Mouse (Mus musculus): Measurements from ENCODE around the gene Prr7. TPM values are rescaled to one million over a fixed set of nuclear protein-coding genes. Genes with fewer than 3 reads are reported as not detected.
A peak's percentile ranks its signal among the peaks of the same experiment; 100 is the strongest.

Gene Prr7
- polyA plus RNA-seq, 1 experiment from 2014 or later = 6.3 TPM

DNA sequence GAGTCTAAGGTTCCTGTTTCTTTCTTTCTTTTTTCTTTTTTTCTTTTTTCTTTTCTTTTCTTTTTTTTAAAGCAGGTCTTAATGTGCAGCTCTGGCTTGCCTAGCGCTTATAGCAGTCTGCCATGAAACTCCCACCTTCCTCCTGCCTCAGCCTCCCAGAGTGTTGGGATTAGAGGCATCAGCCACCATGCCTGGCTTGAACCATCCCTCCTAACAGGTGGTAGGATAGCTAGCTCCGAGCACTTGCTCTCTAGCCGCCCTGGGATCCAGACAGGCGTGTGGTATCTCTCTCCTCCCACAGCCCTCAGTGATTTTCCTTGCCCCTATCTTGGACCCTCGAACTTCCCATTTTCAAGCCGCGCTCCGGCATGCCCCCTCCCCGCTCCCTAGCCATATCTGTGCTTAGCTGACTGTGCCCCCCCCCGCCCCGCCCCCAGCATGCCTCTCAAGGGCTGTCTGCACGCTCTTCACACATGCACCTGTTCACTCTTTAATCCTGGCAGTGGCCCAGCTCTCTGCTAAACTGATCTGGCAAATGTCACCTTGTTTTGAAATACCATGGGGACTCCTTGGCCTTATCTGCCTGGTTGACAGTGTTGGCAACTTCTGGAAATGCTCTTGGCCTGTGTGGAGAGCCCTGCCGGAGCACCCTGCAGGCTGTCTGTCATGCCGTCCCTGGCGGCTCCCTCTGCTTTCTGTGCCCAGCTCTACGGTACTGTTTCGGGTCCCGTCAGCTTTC is 31.0 kb downstream of the Prr7 start:
- peak; percentile 33; the same call in 1 of the 2 replicates for ATAC-seq (ENCODE audit: low FRiP score)

GRCm38 (mm10) chr13:55495702-55496101 is 31.6 kb downstream of the Prr7 start:
- Histone ChIP-seq H3K9ac (0 out of 2 replicates have a peak overlapping the region, but pooled peaks have one; percentile 32), H3K9me3 (ENCODE audit: control insufficient read depth, low read length) (no peaks in the 10 kb centered on the region), H3K4me2 (replicated peaks) (peak overlapping the region; percentile 7; the same call in 1 of the 2 replicates), H3K4me3 (replicated peaks; ENCODE audit: low read length) (no peak overlapping the region), H3K27me3 (ENCODE audit: control insufficient read depth, insufficient read depth, low read length) (no peaks in the 10 kb centered on the region), H3K4me1 (replicated peaks; ENCODE audit: control insufficient read depth, insufficient read depth, low read length) (peaks cover 16% of the 10 kb centered on the region), H3K36me3 (replicated peaks; ENCODE audit: control insufficient read depth, insufficient read depth) (peaks cover 14% of the 10 kb centered on the region), H3K27ac (no peak overlapping the region)
- no peak for ATAC-seq (ENCODE audit: low FRiP score)
- no peak for DNase-seq (ENCODE audit: low spot score)
- WGBS = 15% methylated on average over 4 of the region's 4 CpGs

More for the DNA sequence above, 31.0 kb downstream of the Prr7 start:
- peaks cover 16% of the 10 kb centered on the region for H3K4me1 ChIP-seq (replicated peaks; ENCODE audit: control insufficient read depth, insufficient read depth, low read length)
- H3K4me3 ChIP-seq (replicated peaks; ENCODE audit: low read length) = no peak overlapping the region
- WGBS = 17% methylated on average over 18 of the region's 18 CpGs
- H3K27me3 ChIP-seq (ENCODE audit: control insufficient read depth, insufficient read depth, low read length) = no peaks in the 10 kb centered on the region
- peak overlapping the region; percentile 7 for H3K4me2 ChIP-seq (replicated peaks)
- no peak for DNase-seq (ENCODE audit: low spot score)
- 0 out of 2 replicates have a peak overlapping the region, but pooled peaks have one; percentile 14 for H3K27ac ChIP-seq
- peaks cover 10% of the 10 kb centered on the region for H3K36me3 ChIP-seq (replicated peaks; ENCODE audit: control insufficient read depth, insufficient read depth)
- no peak overlapping the region for H3K9ac ChIP-seq
- H3K9me3 ChIP-seq (ENCODE audit: control insufficient read depth, low read length) = no peaks in the 10 kb centered on the region

GRCm38 (mm10) chr13:55496661-55497060 is 32.6 kb downstream of the Prr7 start:
- no peak overlapping the region for H3K4me2 ChIP-seq (replicated peaks)

GRCm38 (mm10) chr13:55498906-55499305 is 34.8 kb downstream of the Prr7 start:
- 51% methylated on average over 11 of the region's 11 CpGs for WGBS
- Histone ChIP-seq H3K4me2 (replicated peaks) (no peak overlapping the region), H3K27ac (no peak overlapping the region), H3K4me1 (replicated peaks; ENCODE audit: control insufficient read depth, insufficient read depth, low read length) (peaks cover 16% of the 10 kb centered on the region), H3K36me3 (replicated peaks; ENCODE audit: control insufficient read depth, insufficient read depth) (peaks cover 39% of the 10 kb centered on the region), H3K27me3 (ENCODE audit: control insufficient read depth, insufficient read depth, low read length) (no peaks in the 10 kb centered on the region), H3K4me3 (replicated peaks; ENCODE audit: low read length) (no peak overlapping the region), H3K9ac (no peak overlapping the region), H3K9me3 (ENCODE audit: control insufficient read depth, low read length) (no peaks in the 10 kb centered on the region)
- no peak for ATAC-seq (ENCODE audit: low FRiP score)
- DNase-seq (ENCODE audit: low spot score) = no peak

More at GRCm38 (mm10) chr13:55496661-55497060, 32.6 kb downstream of the Prr7 start:
- Histone ChIP-seq H3K4me3 (replicated peaks; ENCODE audit: low read length) (no peak overlapping the region), H3K9me3 (ENCODE audit: control insufficient read depth, low read length) (no peaks in the 10 kb centered on the region), H3K9ac (no peak overlapping the region), H3K27me3 (ENCODE audit: control insufficient read depth, insufficient read depth, low read length) (no peaks in the 10 kb centered on the region), H3K27ac (no peak overlapping the region), H3K36me3 (replicated peaks; ENCODE audit: control insufficient read depth, insufficient read depth) (peaks cover 20% of the 10 kb centered on the region), H3K4me1 (replicated peaks; ENCODE audit: control insufficient read depth, insufficient read depth, low read length) (peaks cover 16% of the 10 kb centered on the region)
- DNase-seq (ENCODE audit: low spot score) (no peak), ATAC-seq (ENCODE audit: low FRiP score) (no peak)
- WGBS = 84% methylated on average over 6 of the region's 6 CpGs

DNA sequence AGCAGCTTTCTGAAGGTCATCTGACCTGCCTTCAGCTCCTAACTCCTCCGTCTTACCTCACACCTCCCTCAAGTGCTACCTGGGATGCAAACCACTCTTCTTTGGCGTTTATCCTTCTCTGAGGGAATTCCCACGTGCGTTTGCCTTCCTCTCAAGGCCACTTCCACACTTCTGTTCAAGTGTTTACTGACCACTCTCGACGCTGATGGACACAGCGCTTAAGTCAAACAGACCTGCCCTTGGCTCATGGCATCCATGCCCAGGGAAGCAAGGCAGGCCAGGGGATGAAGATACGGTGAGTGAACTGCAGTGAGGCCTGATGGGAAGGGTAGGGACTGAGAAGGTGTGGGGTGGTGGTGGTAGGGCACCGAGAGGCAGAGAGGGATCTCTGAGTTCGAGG is 36.5 kb downstream of the Prr7 start:
- no peak for DNase-seq (ENCODE audit: low spot score)
- Histone ChIP-seq H3K4me3 (replicated peaks; ENCODE audit: low read length) (no peak overlapping the region), H3K27ac (no peak overlapping the region), H3K27me3 (ENCODE audit: control insufficient read depth, insufficient read depth, low read length) (no peaks in the 10 kb centered on the region), H3K9me3 (ENCODE audit: control insufficient read depth, low read length) (no peaks in the 10 kb centered on the region), H3K9ac (no peak overlapping the region), H3K4me2 (replicated peaks) (no peak overlapping the region), H3K4me1 (replicated peaks; ENCODE audit: control insufficient read depth, insufficient read depth, low read length) (peaks cover 10% of the 10 kb centered on the region), H3K36me3 (replicated peaks; ENCODE audit: control insufficient read depth, insufficient read depth) (peaks cover 55% of the 10 kb centered on the region)
- no peak for ATAC-seq (ENCODE audit: low FRiP score)
- WGBS = 80% methylated on average over 10 of the region's 10 CpGs

DNA sequence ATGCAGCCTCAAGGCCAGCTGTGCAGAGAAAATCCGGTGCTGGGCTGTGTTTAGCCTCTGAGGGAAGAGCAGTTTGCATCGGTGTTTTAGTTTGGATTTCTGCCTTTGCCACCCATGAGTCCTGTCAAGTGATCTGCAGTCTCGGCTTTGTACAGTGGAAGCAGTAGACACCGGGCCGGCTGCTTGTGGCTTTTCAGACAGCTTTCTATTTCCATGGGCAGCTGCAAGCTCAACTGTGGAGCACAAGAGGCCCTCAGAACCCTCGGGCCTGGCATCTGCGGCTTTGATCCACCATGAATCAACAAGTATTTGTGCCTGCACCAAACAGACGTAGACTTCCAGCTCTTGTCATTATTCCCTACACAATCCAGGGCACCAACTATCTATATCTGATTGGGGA is 38.3 kb downstream of the Prr7 start:
- DNase-seq (ENCODE audit: low spot score) = no peak
- Histone ChIP-seq H3K27ac (no peak overlapping the region), H3K4me3 (replicated peaks; ENCODE audit: low read length) (no peak overlapping the region), H3K9me3 (ENCODE audit: control insufficient read depth, low read length) (no peaks in the 10 kb centered on the region), H3K4me2 (replicated peaks) (no peak overlapping the region), H3K27me3 (ENCODE audit: control insufficient read depth, insufficient read depth, low read length) (no peaks in the 10 kb centered on the region), H3K36me3 (replicated peaks; ENCODE audit: control insufficient read depth, insufficient read depth) (peaks cover 74% of the 10 kb centered on the region), H3K4me1 (replicated peaks; ENCODE audit: control insufficient read depth, insufficient read depth, low read length) (no peaks in the 10 kb centered on the region), H3K9ac (no peak overlapping the region)
- no peak for ATAC-seq (ENCODE audit: low FRiP score)
- 88% methylated on average over 8 of the region's 8 CpGs for WGBS

- DNase-seq (ENCODE audit: low spot score) = no peak
- ATAC-seq (ENCODE audit: low FRiP score) = no peak
- no peak overlapping the region for H3K9ac ChIP-seq
- 85% methylated on average over 5 of the region's 5 CpGs for WGBS
- no peak overlapping the region for H3K4me2 ChIP-seq (replicated peaks)
- H3K27me3 ChIP-seq (ENCODE audit: control insufficient read depth, insufficient read depth, low read length) = no peaks in the 10 kb centered on the region
- H3K36me3 ChIP-seq (replicated peaks; ENCODE audit: control insufficient read depth, insufficient read depth) = peaks cover 84% of the 10 kb centered on the region
- H3K27ac ChIP-seq = no peak overlapping the region
- no peak overlapping the region for H3K4me3 ChIP-seq (replicated peaks; ENCODE audit: low read length)
- no peaks in the 10 kb centered on the region for H3K4me1 ChIP-seq (replicated peaks; ENCODE audit: control insufficient read depth, insufficient read depth, low read length)
- no peaks in the 10 kb centered on the region for H3K9me3 ChIP-seq (ENCODE audit: control insufficient read depth, low read length)
Measured at GRCm38 (mm10) chr13:55504390-55504789, 40.3 kb downstream of the Prr7 start.

DNA sequence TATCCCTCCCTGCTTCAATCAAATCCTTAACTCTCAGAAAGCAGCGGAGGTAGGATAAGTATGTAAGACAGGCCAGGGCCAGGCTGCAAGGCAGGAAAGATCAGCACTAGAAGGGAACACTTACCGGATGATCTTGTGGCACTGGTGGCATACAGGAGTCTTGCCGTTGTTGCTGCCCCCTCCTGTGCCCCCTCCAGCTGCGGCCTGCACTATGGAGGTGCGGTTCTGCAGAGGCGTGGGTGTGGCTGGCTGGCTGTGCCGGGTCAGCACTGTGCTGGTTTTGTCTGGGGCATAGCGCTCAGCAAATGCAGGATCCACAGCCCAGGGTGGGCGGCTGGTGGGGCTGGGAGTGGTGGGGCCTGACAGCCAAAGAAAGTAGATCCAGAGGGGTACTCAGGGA is 41.7 kb downstream of the Prr7 start:
- Histone ChIP-seq H3K4me3 (replicated peaks; ENCODE audit: low read length) (no peak overlapping the region), H3K4me2 (replicated peaks) (no peak overlapping the region), H3K9ac (no peak overlapping the region), H3K4me1 (replicated peaks; ENCODE audit: control insufficient read depth, insufficient read depth, low read length) (peaks cover 6% of the 10 kb centered on the region), H3K27me3 (ENCODE audit: control insufficient read depth, insufficient read depth, low read length) (no peaks in the 10 kb centered on the region), H3K36me3 (replicated peaks; ENCODE audit: control insufficient read depth, insufficient read depth) (peaks cover 84% of the 10 kb centered on the region), H3K27ac (no peak overlapping the region), H3K9me3 (ENCODE audit: control insufficient read depth, low read length) (no peaks in the 10 kb centered on the region)
- no peak for ATAC-seq (ENCODE audit: low FRiP score)
- 95% methylated on average over 9 of the region's 9 CpGs for WGBS
- no peak for DNase-seq (ENCODE audit: low spot score)

- no peak overlapping the region for H3K27ac ChIP-seq
- H3K36me3 ChIP-seq (replicated peaks; ENCODE audit: control insufficient read depth, insufficient read depth) = peaks cover 80% of the 10 kb centered on the region
- ATAC-seq (ENCODE audit: low FRiP score) (no peak), DNase-seq (ENCODE audit: low spot score) (no peak)
- no peak overlapping the region for H3K4me3 ChIP-seq (replicated peaks; ENCODE audit: low read length)
- H3K4me1 ChIP-seq (replicated peaks; ENCODE audit: control insufficient read depth, insufficient read depth, low read length) = peaks cover 15% of the 10 kb centered on the region
- H3K4me2 ChIP-seq (replicated peaks) = no peak overlapping the region
- no peaks in the 10 kb centered on the region for H3K9me3 ChIP-seq (ENCODE audit: control insufficient read depth, low read length)
- no peak overlapping the region for H3K9ac ChIP-seq
- no peaks in the 10 kb centered on the region for H3K27me3 ChIP-seq (ENCODE audit: control insufficient read depth, insufficient read depth, low read length)
- WGBS = 91% methylated on average over 10 of the region's 10 CpGs
Measured at GRCm38 (mm10) chr13:55506697-55507096, 42.6 kb downstream of the Prr7 start.
